Mouse (Mus musculus) stomach, embryonic 14.5 days (tissue): ENCODE data around the gene Hrct1. TPM values are rescaled to one million over a fixed set of nuclear protein-coding genes. Genes with fewer than 3 reads are reported as not detected.
A peak's percentile ranks its signal among the peaks of the same experiment; 100 is the strongest.

Experiments
- ATAC-seq: fragments of 200-750 bp; cut with Nextera tagmentation; 2 replicates; pipeline ENCODE4 v1.8.0; 2017; ENCODE audit warnings: low read depth, moderate TSS enrichment; ENCODE audit not compliant: insufficient number of reproducible peaks, insufficient read depth, low FRiP score
- H3K27ac ChIP-seq: fragments of 300-500 bp; sonication (generic); 2 replicates; pipeline ENCODE4 v1.5.1; 2014; ENCODE audit warnings: mild to moderate bottlenecking, low read length, moderate library complexity, mixed read lengths
- H3K27me3 ChIP-seq: fragments of 300-500 bp; sonication (generic); 2 replicates; pipeline ENCODE4 v1.6.1; 2014; ENCODE audit warnings: low read length, control low read depth, mixed read lengths; ENCODE audit not compliant: control insufficient read depth, insufficient read depth
- H3K36me3 ChIP-seq: fragments of 300-500 bp; sonication (generic); 2 replicates; pipeline ENCODE4 v1.6.1; 2014; ENCODE audit warnings: mild to moderate bottlenecking, control low read depth, low read length, moderate library complexity, mixed read lengths; ENCODE audit not compliant: control insufficient read depth, insufficient read depth
- H3K4me1 ChIP-seq: fragments of 300-500 bp; sonication (generic); 2 replicates; pipeline ENCODE4 v1.6.1; 2014; ENCODE audit warnings: low read length, control low read depth, mixed read lengths; ENCODE audit not compliant: control insufficient read depth, insufficient read depth
- H3K4me2 ChIP-seq: fragments of 300-500 bp; sonication (generic); replicated peaks from 2 replicates; pipeline ENCODE4 v1.6.1; 2014; ENCODE audit warnings: low read depth, low read length, control low read depth
- H3K4me3 ChIP-seq: fragments of 300-500 bp; sonication (generic); 2 replicates; pipeline ENCODE4 v1.5.1; 2014; ENCODE audit warnings: low read depth, low read length, control low read depth
- H3K9ac ChIP-seq: fragments of 300-500 bp; sonication (generic); replicated peaks from 2 replicates; pipeline ENCODE4 v1.6.1; 2014; ENCODE audit warnings: low read depth, mild to moderate bottlenecking, control low read depth, low read length, moderate library complexity, mixed read lengths
- H3K9me3 ChIP-seq: fragments of 300-500 bp; sonication (generic); 2 replicates; pipeline ENCODE4 v1.6.1; 2016; ENCODE audit warnings: low read depth, low read length, control low read depth; ENCODE audit not compliant: control insufficient read depth
- WGBS: fragments of 180-500 bp; shearing (Covaris S2); extraction: QIAGEN DNeasy Blood & Tissue Kit; methylation state at CpG from one replicate; pipeline ENCODE4 v1.1.7; 2014; 5-methylcytosine and 5-hydroxymethylcytosine counted together
- polyA plus RNA-seq: library from polyadenylated mRNA; unstranded; fragments of >200 nt; fragmentation: Nextera tagmentation; extraction: Ambion mirVana; gene quantifications from 2 replicates; pipeline ENCODE4 v1.2.1, GENCODE M21; 2014

Gene Hrct1
- polyA plus RNA-seq, 1 experiment from 2014 or later: 0.78 TPM

DNA sequence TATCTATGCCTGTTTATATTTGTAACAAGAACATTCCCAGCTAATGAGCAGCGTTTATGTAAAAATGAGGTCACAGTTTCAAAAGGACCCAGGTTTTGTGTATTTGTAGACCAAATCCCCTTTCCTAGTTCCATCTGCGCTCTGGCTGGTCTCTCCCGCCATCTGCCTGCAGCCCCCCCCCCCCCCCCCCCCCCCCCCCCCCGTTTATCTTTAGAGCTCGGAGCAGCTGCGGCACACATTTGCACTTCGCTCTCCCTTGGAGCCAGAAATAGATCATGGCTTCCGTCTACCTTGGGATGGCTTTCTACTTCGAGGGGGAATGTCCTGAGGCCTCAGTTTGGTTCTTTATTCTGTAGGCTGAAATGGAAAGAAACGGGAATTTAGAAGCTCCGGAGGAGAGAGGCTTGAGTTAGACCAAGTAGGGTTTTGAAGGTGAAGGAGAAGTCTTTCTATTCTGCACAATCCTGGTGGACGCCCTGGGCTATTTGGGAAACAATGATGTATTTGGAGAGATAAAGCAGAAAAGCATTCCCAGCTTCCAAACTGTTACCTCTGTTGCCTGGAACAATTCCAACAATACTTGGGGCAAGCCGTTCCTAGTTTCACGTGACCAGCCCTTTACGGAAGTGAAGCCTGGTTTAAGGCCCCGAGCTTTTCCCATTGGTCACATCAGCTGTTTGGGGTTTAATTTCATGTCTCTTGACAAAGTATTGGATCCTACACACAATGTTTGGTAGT, 6.3 kb upstream of the Hrct1 start:
- Histone ChIP-seq H3K4me2 (no peak overlapping the region), H3K4me1 (no peaks in the 10 kb centered on the region), H3K9me3 (no peaks in the 10 kb centered on the region), H3K9ac (no peak overlapping the region), H3K36me3 (no peaks in the 10 kb centered on the region), H3K27ac (0 out of 2 replicates have a peak overlapping the region, but pooled peaks have one; percentile 48), H3K27me3 (no peaks in the 10 kb centered on the region), H3K4me3 (no peak overlapping the region)
- no peak for ATAC-seq
- 42% methylated on average over 14 of the region's 16 CpGs for WGBS

DNA sequence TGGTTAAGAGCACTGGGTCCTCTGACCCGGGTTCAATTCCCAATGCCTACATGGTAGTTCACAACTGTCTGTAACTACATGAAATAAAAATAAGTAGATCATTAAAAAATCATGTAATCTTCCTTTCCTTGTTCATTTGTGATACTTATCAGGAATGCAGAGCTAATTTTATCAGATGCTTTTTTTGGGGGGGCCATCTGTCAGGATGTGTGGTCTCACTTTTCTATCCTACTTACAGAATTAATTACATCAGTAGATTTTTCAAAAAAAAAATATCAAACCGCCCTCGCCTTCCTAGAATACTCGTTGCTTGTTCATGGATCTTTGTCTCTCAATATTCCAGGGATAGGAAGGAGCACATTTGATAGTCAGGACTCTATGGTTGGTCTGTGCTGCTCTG, 4.8 kb upstream of the Hrct1 start:
- Histone ChIP-seq H3K4me1 (peaks cover 6% of the 10 kb centered on the region), H3K27ac (no peak overlapping the region), H3K27me3 (no peaks in the 10 kb centered on the region), H3K4me2 (no peak overlapping the region), H3K9ac (no peak overlapping the region), H3K9me3 (no peaks in the 10 kb centered on the region), H3K36me3 (no peaks in the 10 kb centered on the region), H3K4me3 (no peak overlapping the region)
- WGBS: 85% methylated on average over 4 of the region's 4 CpGs
- no peak for ATAC-seq

DNA sequence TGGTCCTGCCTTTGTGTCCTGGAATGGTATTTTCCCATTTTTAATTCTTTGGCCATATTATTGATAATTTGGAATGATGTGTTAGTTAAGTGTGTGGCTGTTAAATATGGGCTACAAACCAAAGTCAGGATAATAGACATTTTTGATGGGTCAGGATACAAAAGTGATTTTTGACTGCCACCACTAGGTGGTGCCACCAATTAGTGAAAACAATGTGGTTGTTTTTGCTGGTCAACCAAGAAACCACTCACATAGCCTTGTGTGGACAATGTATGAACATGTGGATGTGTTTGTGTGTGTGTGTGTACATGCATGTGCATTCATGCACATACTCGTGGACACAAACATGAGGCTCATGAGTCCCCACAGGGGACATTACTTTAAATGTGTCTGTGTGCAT, 2.2 kb upstream of the Hrct1 start:
- Histone ChIP-seq H3K9ac (no peak overlapping the region), H3K4me1 (peaks cover 26% of the 10 kb centered on the region), H3K9me3 (no peaks in the 10 kb centered on the region), H3K4me3 (no peak overlapping the region), H3K4me2 (no peak overlapping the region), H3K27me3 (no peaks in the 10 kb centered on the region), H3K36me3 (no peaks in the 10 kb centered on the region), H3K27ac (no peak overlapping the region)
- no peak for ATAC-seq
- WGBS: 26% methylated on average over 1 of the region's 1 CpGs

DNA sequence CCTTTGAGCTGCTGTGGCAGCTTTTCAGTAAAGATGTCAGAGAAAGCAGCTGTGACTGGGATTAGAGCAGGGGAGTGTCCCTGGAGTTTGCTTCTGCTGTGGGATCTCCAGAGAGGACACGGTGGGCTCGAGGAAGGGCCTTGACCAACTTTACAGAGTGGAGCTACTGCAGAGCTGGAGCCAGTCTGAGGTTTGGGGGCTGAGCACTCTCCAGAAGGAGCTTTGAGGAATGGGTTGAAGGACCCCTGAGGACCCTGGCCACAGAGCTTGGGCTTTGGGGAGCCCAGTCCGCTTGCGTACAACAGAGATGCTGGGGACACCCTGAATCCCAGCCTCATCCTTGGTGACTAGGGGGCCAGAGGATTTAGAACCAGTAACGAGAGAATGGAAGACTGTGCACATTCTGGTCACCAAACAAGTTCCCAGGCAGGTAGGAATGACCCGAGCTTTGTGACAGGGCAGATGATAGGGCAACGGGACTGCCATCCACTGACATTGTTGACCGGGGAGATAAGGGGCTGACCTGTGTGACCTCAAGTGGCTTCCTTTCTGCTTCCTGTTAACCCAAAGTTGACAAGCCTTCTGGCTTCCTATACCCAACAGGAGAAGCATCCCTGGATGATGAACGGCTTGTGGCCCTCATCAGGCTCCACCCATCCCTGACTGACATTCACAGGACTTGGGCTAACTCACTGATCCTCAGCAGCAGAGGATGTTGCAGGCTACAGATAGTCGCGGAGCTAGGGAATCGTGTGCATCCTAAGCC, 577 bp upstream of the Hrct1 start:
- WGBS: 46% methylated on average over 12 of the region's 12 CpGs
- H3K4me3 ChIP-seq: no peak overlapping the region

DNA sequence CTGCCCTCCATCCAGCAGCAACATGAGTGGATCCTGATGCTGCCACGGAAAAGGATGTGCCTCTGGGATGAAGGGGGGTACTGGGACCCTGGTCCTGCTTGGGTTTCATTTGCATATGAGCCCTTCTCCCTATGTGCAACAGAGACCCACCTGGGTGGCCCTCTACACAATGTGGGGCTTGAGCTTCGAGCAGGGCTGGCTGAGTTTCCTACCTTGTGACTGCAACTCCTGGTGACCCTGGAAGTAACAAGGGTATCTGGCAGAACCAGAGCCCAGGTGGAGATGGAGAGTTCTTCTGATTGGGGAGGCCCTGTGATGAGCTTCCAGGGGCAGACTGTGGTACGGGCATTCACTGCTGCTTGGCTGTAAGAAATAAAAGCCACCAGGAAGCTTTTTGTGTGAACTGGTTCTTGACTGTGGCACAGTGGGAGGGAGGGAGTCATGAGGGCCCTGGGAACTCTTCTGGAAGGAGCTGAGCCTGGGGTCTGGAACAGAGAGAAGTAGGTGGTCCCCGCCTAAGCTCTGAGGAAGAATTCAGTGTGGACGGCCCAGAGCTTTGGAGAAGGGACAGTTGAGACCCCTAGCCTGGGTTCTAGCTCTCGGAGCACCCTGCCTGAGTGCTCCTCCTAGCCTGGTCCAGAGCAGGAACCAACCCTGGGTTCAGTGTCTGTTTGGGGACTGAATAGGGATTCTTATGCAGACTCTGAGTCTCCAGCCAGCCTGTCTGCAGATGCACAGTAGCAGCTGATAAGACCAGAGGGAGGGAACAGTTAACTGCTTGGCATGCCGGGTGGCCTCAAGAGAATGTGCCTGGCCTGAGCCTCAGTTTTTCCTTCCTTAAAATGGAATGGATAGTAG, 959 bp downstream of the Hrct1 start:
- Histone ChIP-seq H3K4me3 (no peak overlapping the region), H3K27me3 (no peaks in the 10 kb centered on the region), H3K4me1 (peaks cover 32% of the 10 kb centered on the region), H3K27ac (peak overlapping the region; percentile 36; the same call in 1 of the 2 replicates), H3K4me2 (no peak overlapping the region), H3K9me3 (no peaks in the 10 kb centered on the region), H3K9ac (no peak overlapping the region), H3K36me3 (no peaks in the 10 kb centered on the region)
- WGBS: 67% methylated on average over 7 of the region's 7 CpGs
- ATAC-seq: no peak

More for the DNA sequence above, 577 bp upstream of the Hrct1 start:
- Histone ChIP-seq H3K27ac (no peak overlapping the region), H3K36me3 (no peaks in the 10 kb centered on the region), H3K4me2 (no peak overlapping the region), H3K9me3 (no peaks in the 10 kb centered on the region), H3K9ac (no peak overlapping the region), H3K4me1 (peaks cover 32% of the 10 kb centered on the region), H3K27me3 (no peaks in the 10 kb centered on the region)
- ATAC-seq: 0 out of 2 replicates have a peak, but pooled peaks have one; percentile 6

DNA sequence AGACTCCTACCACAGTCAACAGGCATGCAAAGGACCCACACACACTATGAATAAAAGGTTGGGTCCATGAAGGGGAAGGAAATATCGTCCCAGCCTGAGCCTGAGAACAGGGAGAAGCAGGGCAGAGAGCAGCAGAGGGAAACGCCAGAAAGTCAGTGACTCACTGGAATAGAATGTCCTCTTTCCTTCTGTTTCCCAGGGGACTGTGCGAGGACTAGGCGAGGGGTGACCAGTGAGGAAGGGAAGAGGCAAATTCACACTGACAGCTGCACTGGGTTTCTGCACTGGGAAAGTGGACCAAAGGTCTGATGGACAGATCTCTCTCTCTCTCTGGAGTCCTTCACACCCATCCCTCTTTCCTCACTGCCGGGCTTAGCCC, 1.6 kb downstream of the Hrct1 start:
- Histone ChIP-seq H3K27ac (peak overlapping the region; percentile 36; the same call in 1 of the 2 replicates), H3K27me3 (no peaks in the 10 kb centered on the region), H3K36me3 (no peaks in the 10 kb centered on the region), H3K4me3 (no peak overlapping the region), H3K4me2 (no peak overlapping the region), H3K9ac (no peak overlapping the region), H3K9me3 (no peaks in the 10 kb centered on the region), H3K4me1 (peaks cover 32% of the 10 kb centered on the region)
- WGBS: 23% methylated on average over 5 of the region's 5 CpGs
- ATAC-seq: 0 out of 2 replicates have a peak, but pooled peaks have one; percentile 65

DNA sequence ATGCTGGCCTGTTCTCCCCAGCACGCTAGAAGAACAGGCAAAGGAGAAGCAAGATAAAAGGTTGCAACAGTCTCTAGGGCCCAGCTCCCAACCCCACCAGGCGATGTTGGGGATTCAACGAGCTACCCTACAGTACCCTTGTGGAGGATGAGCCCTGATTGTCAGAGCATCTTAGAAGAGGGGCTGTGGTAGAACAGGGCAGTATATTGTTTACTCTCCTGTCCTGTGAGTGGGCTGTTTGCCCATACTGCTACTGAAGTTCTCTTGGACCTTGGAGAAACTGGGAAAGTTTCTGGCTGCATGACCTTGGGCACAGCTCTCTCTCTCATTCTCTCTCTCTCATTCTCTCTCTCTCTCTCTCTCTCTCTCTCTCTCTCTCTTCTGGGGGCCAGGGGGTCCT, 2.1 kb downstream of the Hrct1 start:
- Histone ChIP-seq H3K27ac (no peak overlapping the region; the same call in 1 of the 2 replicates), H3K36me3 (no peaks in the 10 kb centered on the region), H3K4me3 (no peak overlapping the region), H3K4me2 (no peak overlapping the region), H3K9ac (no peak overlapping the region), H3K27me3 (no peaks in the 10 kb centered on the region), H3K4me1 (peaks cover 32% of the 10 kb centered on the region), H3K9me3 (no peaks in the 10 kb centered on the region)
- ATAC-seq: no peak
- 62% methylated on average over 3 of the region's 3 CpGs for WGBS
